Mouse (Mus musculus) Patski (cell line): ENCODE results near the gene Gnai2. TPM values are rescaled to one million over a fixed set of nuclear protein-coding genes. Genes with fewer than 3 reads are reported as not detected.
"Not testable (repeated sequence)": the region's sequence is repeated elsewhere in the genome, so short reads cannot be mapped to it uniquely, and the experiment has no call there.

Experiments
- ATAC-seq: fragments of 100-300 bp; one replicate; pipeline ENCODE4 v1.8.0; 2021
- CTCF ChIA-PET: fragments of 350-600 bp; sonication (Branson Sonifier 250); formaldehyde crosslinking; loops from one replicate; lab custom pipeline; 2022; ENCODE audit warnings: inconsistent platforms; lab: Charles Lee
- POLR2A ChIA-PET: fragments of 350-600 bp; sonication (Branson Sonifier 250); formaldehyde crosslinking; loops from one replicate; lab custom pipeline; 2022; ENCODE audit warnings: antibody characterized with exemption, inconsistent platforms; lab: Charles Lee
- DNase-seq: peaks from one replicate; pipeline ENCODE4 v3.0.0-alpha.2; 2011; ENCODE audit warnings: low read depth, low spot score
- H3K27me3 ChIP-seq: fragments of 371-371 bp; one replicate; pipeline ENCODE4 v1.5.1; 2021
- CTCF ChIP-seq: fragments of 100-300 bp; IDR thresholded peaks from one replicate; pipeline ENCODE4 v1.5.1; 2021
- in situ Hi-C: fragments of 300-500 bp; cut with MboI; formaldehyde crosslinking; loops from 3 replicates; pipeline ENCODE4 v1.11.1; 2018; ENCODE audit warnings: low pct_unique_long_range_greater_than_20kb, mixed read lengths
- polyA plus RNA-seq: library from polyadenylated mRNA; unstranded; gene quantifications from one replicate; pipeline ENCODE4 v1.2.3, GENCODE M21; 2021

Gene Gnai2
- polyA plus RNA-seq, 1 experiment from 2014 or later = 592 TPM

DNA sequence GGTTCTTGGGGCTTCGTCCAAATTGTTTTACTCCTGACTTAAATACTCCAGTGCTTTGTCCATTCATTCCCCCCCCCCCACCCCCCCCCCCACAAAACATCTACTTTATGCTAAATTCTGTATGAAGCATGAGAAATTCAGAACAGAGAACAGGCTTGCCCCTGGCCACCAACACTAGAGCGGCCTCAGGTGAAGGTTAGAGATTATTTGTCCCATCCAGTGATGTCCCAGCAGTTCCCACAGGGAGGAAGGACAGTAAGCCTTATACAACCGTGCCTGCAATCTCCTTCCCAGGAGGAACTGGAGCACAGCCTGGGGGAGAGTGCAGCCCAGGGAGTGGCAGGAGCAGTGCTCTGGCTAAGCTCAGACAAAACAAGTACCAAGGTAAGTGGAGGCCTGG lies 56.6 kb downstream of the Gnai2 start, which contains the start of gene Naa80:
Naa80 (plus strand) TSS at position 301 of the 400 bp plus-strand sequence.
- POLR2A ChIA-PET = interaction anchor here (1.2 kb wide), 1 partner anchor 9 kb away, joined by 4 read pairs; the partner anchor contains the start of gene Ifrd2
- CTCF ChIA-PET = interaction anchor here (2.8 to 2.9 kb wide), 2 partner anchors 9 to 13 kb away, joined by 9 to 19 read pairs; partner anchors contain the start of gene Hyal2
- DNase-seq = no peak
- ATAC-seq = no peak
- no peak for TF ChIP-seq CTCF
- in situ Hi-C loops = no loop called here
- no peaks in the 10 kb centered on the region for H3K27me3 ChIP-seq

DNA sequence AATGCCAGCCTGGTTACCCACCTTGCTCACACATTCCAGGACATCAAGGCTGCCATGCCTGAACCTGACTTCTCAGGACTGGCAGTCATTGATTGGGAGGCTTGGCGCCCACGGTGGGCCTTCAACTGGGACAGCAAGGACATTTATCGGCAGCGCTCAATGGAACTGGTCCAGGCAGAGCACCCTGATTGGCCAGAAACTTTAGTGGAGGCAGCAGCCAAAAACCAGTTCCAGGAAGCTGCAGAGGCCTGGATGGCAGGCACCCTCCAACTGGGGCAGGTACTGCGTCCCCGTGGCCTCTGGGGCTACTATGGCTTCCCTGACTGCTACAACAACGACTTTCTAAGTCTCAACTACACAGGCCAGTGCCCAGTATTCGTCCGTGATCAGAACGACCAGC lies 57.3 kb downstream of the Gnai2 start:
- H3K27me3 ChIP-seq = no peaks in the 10 kb centered on the region
- ATAC-seq = no peak
- no peak for TF ChIP-seq CTCF
- no peak for DNase-seq
- CTCF ChIA-PET = interaction anchor here (2.8 kb wide), 1 partner anchor 12 kb away, joined by 9 read pairs; no protein-coding TSS in a partner anchor
- POLR2A ChIA-PET = no interaction called here
- in situ Hi-C loops = no loop called here

GRCm38 (mm10) chr9:107576357-107577107 lies 58.6 kb downstream of the Gnai2 start, which contains the start of gene Hyal1:
Gene Hyal1, plus strand, starts transcription at chr9:107576927.
- TF ChIP-seq CTCF = no peak
- DNase-seq (no peak), ATAC-seq (no peak)
- no peaks in the 10 kb centered on the region for H3K27me3 ChIP-seq
- POLR2A ChIA-PET = no interaction called here
- in situ Hi-C loops = no loop called here
- CTCF ChIA-PET = interaction anchor here (1.2 kb wide), 1 partner anchor 11 kb away, joined by 4 read pairs; no protein-coding TSS in a partner anchor

- ChIA-PET CTCF (interaction anchor here (1.1 kb wide), 1 partner anchor 10 kb away, joined by 3 read pairs; no protein-coding TSS in a partner anchor), POLR2A (interaction anchor here (0.8 to 1.2 kb wide), 2 partner anchors 18 to 19 kb away, joined by 3 read pairs; no protein-coding TSS in a partner anchor)
- in situ Hi-C loops = no loop called here
- no peak for TF ChIP-seq CTCF
- DNase-seq = no peak
- ATAC-seq = no peak
- no peaks in the 10 kb centered on the region for H3K27me3 ChIP-seq
Observed at GRCm38 (mm10) chr9:107575579-107576356, 59.4 kb downstream of the Gnai2 start.

DNA sequence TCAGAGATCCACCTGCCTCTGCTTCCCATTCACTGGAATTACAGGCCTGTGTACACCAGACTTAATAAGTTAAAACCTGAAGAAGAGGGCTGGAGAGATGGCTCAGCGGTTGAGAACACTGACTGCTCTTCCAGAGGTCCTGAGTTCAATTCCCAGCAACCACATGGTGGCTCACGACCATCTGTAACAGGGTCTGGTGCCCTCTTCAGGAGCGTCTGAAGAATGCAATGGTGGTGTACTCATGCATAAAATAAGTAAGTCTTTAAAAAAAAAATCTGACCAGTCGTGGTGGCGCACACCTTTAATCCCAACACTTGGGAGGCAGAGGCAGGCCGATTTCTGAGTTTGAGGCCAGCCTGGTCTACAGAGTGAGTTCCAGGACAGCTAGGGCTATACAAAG lies 61.4 kb downstream of the Gnai2 start:
- CTCF ChIA-PET = interaction anchor here (1.3 kb wide), 1 partner anchor 72 kb away, joined by 3 read pairs; no protein-coding TSS in a partner anchor
- H3K27me3 ChIP-seq, DNase-seq, ATAC-seq, POLR2A ChIA-PET, in situ Hi-C loops: not testable (repeated sequence)

- POLR2A ChIA-PET = interaction anchor here (0.7 kb wide), 1 partner anchor 9 kb away, joined by 3 read pairs; the partner anchor contains the start of gene Tusc2
- no peak for ATAC-seq
- in situ Hi-C loops = no loop called here
Observed at GRCm38 (mm10) chr9:107572327-107572662, 62.9 kb downstream of the Gnai2 start.

DNA sequence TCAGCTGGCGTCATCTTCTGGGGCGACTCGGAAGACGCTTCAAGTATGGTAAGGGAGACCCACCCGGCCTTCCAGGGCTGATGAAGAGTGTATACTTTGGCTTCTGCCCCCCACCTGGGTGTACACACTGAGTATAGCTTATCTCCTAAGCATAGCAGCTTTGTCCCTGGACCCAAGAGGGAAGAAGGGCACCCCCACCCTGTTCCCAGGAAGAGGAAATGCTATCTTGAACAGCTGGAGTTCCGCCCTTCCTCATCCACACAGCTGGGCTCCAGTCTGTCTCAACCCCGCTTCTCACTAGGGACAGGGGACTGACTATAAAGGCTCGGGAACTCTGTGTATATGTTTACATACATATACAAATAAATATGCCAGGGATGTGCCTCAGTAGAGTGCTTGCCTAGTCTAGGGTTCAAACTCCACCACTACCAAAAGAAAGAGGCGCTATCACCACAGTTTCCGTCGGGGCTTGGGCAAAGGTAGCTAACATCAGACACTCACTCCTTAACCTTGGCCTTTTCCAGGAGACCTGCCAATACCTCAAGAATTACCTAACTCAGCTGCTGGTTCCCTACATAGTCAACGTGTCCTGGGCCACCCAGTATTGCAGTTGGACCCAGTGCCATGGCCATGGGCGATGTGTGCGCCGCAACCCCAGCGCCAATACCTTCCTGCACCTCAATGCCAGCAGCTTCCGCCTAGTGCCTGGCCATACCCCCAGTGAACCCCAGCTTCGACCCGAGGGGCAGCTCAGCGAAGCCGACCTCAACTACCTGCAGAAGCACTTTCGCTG lies 63.4 kb downstream of the Gnai2 start:
- DNase-seq (no peak), ATAC-seq (no peak)
- CTCF ChIA-PET = interaction anchor here (1.9 to 4.3 kb wide), 2 partner anchors 8 to 72 kb away, joined by 7 to 19 read pairs; partner anchors contain the start of genes Hyal3 and Naa80
- POLR2A ChIA-PET = interaction anchor here (0.7 kb wide), 1 partner anchor 9 kb away, joined by 3 read pairs; the partner anchor contains the start of gene Tusc2
- H3K27me3 ChIP-seq = no peaks in the 10 kb centered on the region
- in situ Hi-C loops = no loop called here
- TF ChIP-seq CTCF = no peak

More at GRCm38 (mm10) chr9:107572327-107572662, 62.9 kb downstream of the Gnai2 start:
- DNase-seq = no peak
- H3K27me3 ChIP-seq = no peaks in the 10 kb centered on the region
- CTCF ChIA-PET = interaction anchor here (1.9 kb wide), 1 partner anchor 72 kb away, joined by 7 read pairs; no protein-coding TSS in a partner anchor
- no peak for TF ChIP-seq CTCF

DNA sequence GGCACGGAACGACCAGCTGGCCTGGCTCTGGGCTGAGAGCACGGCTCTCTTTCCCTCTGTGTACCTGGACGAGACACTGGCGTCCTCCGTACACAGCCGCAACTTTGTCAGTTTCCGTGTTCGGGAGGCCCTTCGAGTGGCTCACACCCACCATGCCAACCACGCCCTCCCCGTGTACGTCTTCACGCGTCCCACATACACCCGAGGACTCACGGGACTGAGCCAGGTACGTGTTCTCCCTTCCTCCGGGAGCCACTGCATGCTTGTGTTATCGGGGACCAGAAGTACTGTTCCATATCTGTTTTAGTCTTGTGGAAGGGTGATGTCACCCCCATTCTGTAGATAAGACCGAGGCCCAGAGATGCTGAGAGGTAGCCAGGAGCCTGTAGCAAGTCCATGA lies 64.3 kb downstream of the Gnai2 start:
- no peak for TF ChIP-seq CTCF
- ChIA-PET CTCF (interaction anchor here (4.3 kb wide), 1 partner anchor 9 kb away, joined by 19 read pairs; the partner anchor contains the start of genes Hyal3 and Naa80), POLR2A (interaction anchor here (1.3 kb wide), 1 partner anchor 10 kb away, joined by 8 read pairs; the partner anchor contains the start of gene Hyal3)
- DNase-seq (no peak), ATAC-seq (no peak)
- in situ Hi-C loops = no loop called here
- H3K27me3 ChIP-seq = no peaks in the 10 kb centered on the region

DNA sequence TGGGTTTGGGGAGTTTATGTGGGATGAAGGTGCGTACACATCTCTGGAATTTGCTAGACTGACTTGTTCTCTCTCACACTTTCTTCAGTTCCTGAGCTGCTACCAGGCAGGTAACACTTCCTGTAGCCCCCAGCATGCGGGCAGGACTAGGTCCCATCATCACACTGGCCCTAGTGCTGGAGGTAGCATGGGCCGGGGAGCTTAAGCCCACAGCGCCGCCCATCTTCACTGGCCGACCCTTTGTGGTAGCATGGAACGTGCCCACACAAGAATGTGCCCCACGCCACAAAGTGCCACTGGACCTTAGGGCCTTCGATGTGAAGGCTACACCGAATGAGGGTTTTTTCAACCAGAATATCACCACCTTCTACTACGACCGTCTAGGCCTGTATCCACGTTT lies 65.2 kb downstream of the Gnai2 start:
- ATAC-seq (no peak), DNase-seq (no peak)
- ChIA-PET CTCF (interaction anchor here (0.6 to 4.3 kb wide), 4 partner anchors 10 to 75 kb away, joined by 3 to 19 read pairs (median 6); partner anchors contain the start of genes Hyal3, Ifrd2 and Naa80), POLR2A (interaction anchor here (0.6 to 1.3 kb wide), 3 partner anchors 10 to 165 kb away, joined by 3 to 8 read pairs (median 3); partner anchors contain the start of gene Hyal3)
- TF ChIP-seq CTCF = no peak
- in situ Hi-C loops = no loop called here
- H3K27me3 ChIP-seq = no peaks in the 10 kb centered on the region
